Mouse (Mus musculus) thymus, adult 2 months (tissue): Measurements from ENCODE around the gene Fgfr1op2.

Experiments
- CTCF ChIP-seq: fragments of 200-500 bp; IDR thresholded peaks from 2 replicates; pipeline ENCODE4 v1.5.1; 2012; ENCODE audit warnings: mild to moderate bottlenecking, control low read depth, low read length, moderate library complexity, borderline replicate concordance; ENCODE audit not compliant: control insufficient read depth, poor library complexity, insufficient read depth; ENCODE audit errors: extremely low read depth
- POLR2A ChIP-seq: fragments of 200-500 bp; IDR thresholded peaks from 2 replicates; pipeline ENCODE4 v1.6.1; 2012; ENCODE audit warnings: mild to moderate bottlenecking, low read length, control low read depth, moderate library complexity; ENCODE audit not compliant: control insufficient read depth, poor library complexity, insufficient read depth; ENCODE audit errors: extremely low read depth

DNA sequence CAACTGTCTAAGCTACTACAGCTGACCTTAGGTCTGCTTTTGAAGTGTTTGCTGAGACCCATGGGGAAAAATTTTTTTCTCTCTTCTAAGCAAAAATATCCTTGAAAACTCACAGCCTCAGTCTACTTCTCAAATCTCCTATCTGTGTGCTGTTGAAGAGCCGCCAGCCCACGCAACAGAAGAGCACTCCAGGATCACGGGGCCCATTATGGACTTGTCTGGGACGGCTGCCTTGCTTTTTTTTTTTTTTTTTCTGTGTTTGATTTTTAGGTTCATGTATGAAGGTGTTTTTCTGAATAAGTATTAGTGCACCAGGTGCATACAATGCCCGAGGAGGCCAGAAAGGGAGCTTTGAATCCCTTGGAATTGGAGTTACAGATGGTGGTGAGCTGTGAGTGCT is 59.5 kb downstream of the Fgfr1op2 start:
- TF ChIP-seq POLR2A (no peak), CTCF (no peak)
